Mouse (Mus musculus) C3H10T1/2 (cell line): ENCODE measurements around the gene Gm21860. TPM values are rescaled to one million over a fixed set of nuclear protein-coding genes. Genes with fewer than 3 reads are reported as not detected.

ENCODE experiments used
- polyA plus RNA-seq, 2 experiments: library from polyadenylated mRNA; unstranded; fragments of >200 nt; fragmentation: generic; extraction: Trizol; gene quantifications; one replicate each; pipeline ENCODE4 v1.2.1; 2012; ENCODE audit warnings: missing spikeins in 2 of 2

Gene Gm21860
- not detected for polyA plus RNA-seq

GRCm38 (mm10) chrY:90754721-90755120, at the start of gene Gm21860:
Gene Gm21860 (minus strand): TSS chrY:90754821.

DNA sequence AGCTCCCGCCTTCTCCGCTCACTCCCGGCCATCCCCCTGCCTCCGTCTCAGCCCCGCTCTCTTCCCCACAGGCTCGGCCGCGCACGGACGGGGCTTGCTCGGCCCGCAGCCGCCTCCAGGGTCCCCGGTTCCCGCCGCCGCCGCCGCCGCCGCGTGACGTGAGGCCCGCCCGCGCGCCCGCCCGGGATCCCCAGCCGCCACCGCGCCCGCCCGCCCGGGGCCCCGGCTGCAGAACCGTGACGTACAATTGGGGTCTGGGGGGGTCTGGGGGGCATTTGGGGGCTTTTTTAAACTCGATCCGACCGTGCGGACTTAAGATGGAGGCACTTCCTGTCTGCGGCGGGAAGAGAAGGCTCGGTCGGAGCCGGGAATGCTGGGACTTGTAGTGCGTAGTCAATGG, 29.8 kb upstream of the Gm21860 start, which contains the start of gene Gm47283:
Gene Gm47283 (plus strand): TSS at position 301 of the 400 bp plus-strand sequence.

Other genes with a start within 250 kb of the Gm21860 start
- gene Gm47283, start 29.9 kb upstream of the Gm21860 start, polyA plus RNA-seq: not detected
- not detected for gene Gm21748, start 84.4 kb upstream of the Gm21860 start, polyA plus RNA-seq